Mouse (Mus musculus) lung, embryonic 16.5 days (tissue): ENCODE data around the gene Gm21789. TPM values are rescaled to one million over a fixed set of nuclear protein-coding genes. Genes with fewer than 3 reads are reported as not detected.
"Not testable (repeated sequence)": the region's sequence is repeated elsewhere in the genome, so short reads cannot be mapped to it uniquely, and the experiment has no call there.

Experiments used
- ATAC-seq: fragments of 200-750 bp; cut with Nextera tagmentation; 2 replicates; pipeline ENCODE4 v1.8.0; 2017; ENCODE audit warnings: low read depth, mild to moderate bottlenecking, moderate library complexity
- H3K27ac ChIP-seq: fragments of 300-500 bp; sonication (generic); 2 replicates; pipeline ENCODE4 v1.5.1; 2014; ENCODE audit warnings: mild to moderate bottlenecking, control low read depth, low read length
- H3K27me3 ChIP-seq: fragments of 300-500 bp; sonication (generic); 2 replicates; pipeline ENCODE4 v1.6.1; 2014; ENCODE audit warnings: low read depth, low read length, mixed read lengths; ENCODE audit not compliant: control insufficient read depth, insufficient read depth
- H3K36me3 ChIP-seq: fragments of 300-500 bp; sonication (generic); 2 replicates; pipeline ENCODE4 v1.6.1; 2014; ENCODE audit warnings: low read length; ENCODE audit not compliant: control insufficient read depth, insufficient read depth
- H3K4me1 ChIP-seq: fragments of 300-500 bp; sonication (generic); replicated peaks from 2 replicates; pipeline ENCODE4 v1.6.1; 2014; ENCODE audit warnings: low read length, mixed read lengths; ENCODE audit not compliant: control insufficient read depth, insufficient read depth
- H3K4me2 ChIP-seq: fragments of 300-500 bp; sonication (generic); 2 replicates; pipeline ENCODE4 v1.6.1; 2014; ENCODE audit warnings: low read depth, low read length, control low read depth
- H3K4me3 ChIP-seq: fragments of 300-500 bp; sonication (generic); 2 replicates; pipeline ENCODE4 v1.5.1; 2014; ENCODE audit warnings: mild to moderate bottlenecking, low read length, control low read depth
- H3K9ac ChIP-seq: fragments of 300-500 bp; sonication (generic); 2 replicates; pipeline ENCODE4 v1.6.1; 2014; ENCODE audit warnings: low read length, control low read depth
- H3K9me3 ChIP-seq: fragments of 300-500 bp; sonication (generic); 2 replicates; pipeline ENCODE4 v1.6.1; 2016; ENCODE audit warnings: low read length; ENCODE audit not compliant: control insufficient read depth
- WGBS: fragments of 180-500 bp; shearing (Covaris S2); extraction: QIAGEN DNeasy Blood & Tissue Kit; methylation state at CpG from one replicate; pipeline ENCODE4 v1.1.7; 2014; 5-methylcytosine and 5-hydroxymethylcytosine counted together
- polyA plus RNA-seq: library from polyadenylated mRNA; unstranded; fragments of >200 nt; fragmentation: Nextera tagmentation; extraction: Ambion mirVana; gene quantifications from 2 replicates; pipeline ENCODE4 v1.2.1, GENCODE M21; 2015

Gm21789 gene
- not detected in 2 replicates for polyA plus RNA-seq

DNA sequence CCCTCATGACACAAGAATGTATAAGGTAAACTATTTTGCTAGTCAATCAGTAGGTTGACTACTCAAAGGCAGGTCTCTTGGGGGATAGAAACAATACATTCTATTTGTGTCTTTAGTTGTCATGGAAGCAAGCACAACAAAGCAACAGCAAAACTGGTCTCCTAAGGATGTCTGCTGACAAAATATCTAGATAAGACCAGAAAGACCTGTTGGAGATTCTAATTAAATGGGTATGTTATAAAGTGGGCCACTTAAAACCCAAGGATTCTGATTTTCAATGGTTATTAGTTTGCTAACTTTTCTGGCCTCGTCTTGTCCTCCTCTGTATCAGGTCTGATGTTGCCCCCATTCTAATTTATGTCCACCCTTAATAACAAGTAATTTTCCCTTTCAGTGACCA is at the start of gene Gm21789:
TSS of gene Gm21789 (plus strand) at position 301 of the 400 bp plus-strand sequence.
- not testable (repeated sequence) for ATAC-seq, H3K36me3 ChIP-seq, H3K4me1 ChIP-seq, H3K4me2 ChIP-seq, H3K27ac ChIP-seq, H3K4me3 ChIP-seq, H3K9ac ChIP-seq, H3K27me3 ChIP-seq, H3K9me3 ChIP-seq
- no CpG with 5 or more reads among the region's 1 CpGs for WGBS

DNA sequence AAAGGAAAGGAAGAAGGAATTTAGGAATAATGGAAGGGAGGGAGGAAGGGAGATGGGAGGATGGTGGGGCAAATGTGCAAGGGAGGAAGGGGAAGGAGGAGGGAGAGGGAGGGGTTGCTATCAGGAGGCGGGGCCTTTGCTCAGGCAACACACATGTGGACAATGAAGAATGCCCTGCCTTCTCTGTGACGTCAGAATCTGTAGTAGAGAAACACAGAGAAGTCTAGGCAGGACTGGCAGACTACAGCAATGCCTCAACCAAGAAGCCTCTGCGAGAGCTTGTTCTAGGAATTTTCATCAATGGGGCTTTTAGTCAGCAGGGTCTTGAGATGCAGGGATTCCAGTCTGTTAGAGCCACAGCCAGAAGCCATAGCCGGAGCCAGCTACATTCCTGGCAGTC is 47.2 kb upstream of the Gm21789 start, which contains the start of gene Btbd35f30:
TSS of gene Btbd35f30 (plus strand) at position 301 of the 400 bp plus-strand sequence.
- not testable (repeated sequence) for ATAC-seq, H3K9ac ChIP-seq, H3K27ac ChIP-seq, H3K9me3 ChIP-seq, H3K36me3 ChIP-seq, H3K27me3 ChIP-seq, H3K4me2 ChIP-seq, H3K4me3 ChIP-seq, H3K4me1 ChIP-seq
- no CpG with 5 or more reads among the region's 4 CpGs for WGBS

DNA sequence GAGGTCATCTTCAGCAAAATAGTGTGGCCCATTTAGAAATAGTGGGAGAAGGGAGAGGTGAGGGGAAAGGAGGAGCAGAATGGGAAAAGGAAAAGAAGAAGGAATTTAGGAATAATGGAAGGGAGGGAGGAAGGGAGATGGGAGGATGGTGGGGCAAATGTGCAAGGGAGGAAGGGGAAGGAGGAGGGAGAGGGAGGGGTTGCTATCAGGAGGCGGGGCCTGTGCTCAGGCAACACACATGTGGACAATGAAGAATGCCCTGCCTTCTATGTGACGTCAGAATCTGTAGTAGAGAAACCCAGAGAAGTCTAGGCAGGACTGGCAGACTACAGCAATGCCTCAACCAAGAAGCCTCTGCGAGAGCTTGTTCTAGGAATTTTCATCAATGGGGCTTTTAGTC is 32.0 kb downstream of the Gm21789 start, which contains the start of gene Btbd35f5:
TSS of gene Btbd35f5 (plus strand) at position 301 of the 400 bp plus-strand sequence.
- not testable (repeated sequence) for H3K27me3 ChIP-seq, ATAC-seq, H3K9ac ChIP-seq, H3K4me1 ChIP-seq, H3K9me3 ChIP-seq, H3K4me3 ChIP-seq, H3K4me2 ChIP-seq, H3K36me3 ChIP-seq, H3K27ac ChIP-seq
- no CpG with 5 or more reads among the region's 3 CpGs for WGBS

Other genes with a start within 250 kb of the Gm21789 start
- not detected in 2 replicates for gene Btbd35f21, start 215.7 kb upstream of the Gm21789 start, polyA plus RNA-seq
- not detected in 2 replicates for gene Btbd35f30, start 47.1 kb upstream of the Gm21789 start, polyA plus RNA-seq
- gene Btbd35f5, start 32.1 kb downstream of the Gm21789 start, polyA plus RNA-seq: not detected in 2 replicates